Mouse (Mus musculus) myocyte (in vitro differentiated cells): ENCODE measurements at regions not wholly inside any gene's neighbourhood (a gene's known extent, or its start where the extent isn't known, plus 50 kb on each side); places are given as distances from the start of the nearest gene placed in this dataset.

Experiments
- H3K27me3 ChIP-seq: one replicate; pipeline ENCODE4 v1.6.1; 2011; ENCODE audit not compliant: control insufficient read depth, insufficient read depth, insufficient read length
- H3K36me3 ChIP-seq: one replicate; pipeline ENCODE4 v1.6.1; 2011; ENCODE audit not compliant: control insufficient read depth, insufficient read depth
- H3K4me2 ChIP-seq: one replicate; pipeline ENCODE4 v1.6.1; 2011; ENCODE audit warnings: low read depth, control low read depth
- H3K4me3 ChIP-seq: one replicate; pipeline ENCODE4 v1.5.1; 2011; ENCODE audit warnings: mild to moderate bottlenecking, control low read depth, moderate library complexity
- H3K79me2 ChIP-seq: one replicate; pipeline ENCODE4 v1.6.1; 2011; ENCODE audit not compliant: control insufficient read depth, insufficient read depth
- H3ac ChIP-seq: one replicate; pipeline ENCODE4 v1.6.1; 2011; ENCODE audit not compliant: control insufficient read depth, insufficient read length
- CEBPB ChIP-seq: IDR thresholded peaks from 2 replicates; pipeline ENCODE4 v1.6.1; 2011; ENCODE audit warnings: mild to moderate bottlenecking, moderate library complexity; ENCODE audit not compliant: poor library complexity, insufficient read depth, severe bottlenecking
- E2F4 ChIP-seq: IDR thresholded peaks from one replicate; pipeline ENCODE4 v1.6.1; 2011; ENCODE audit warnings: mild to moderate bottlenecking, control low read depth, moderate library complexity; ENCODE audit not compliant: insufficient read depth
- MAX ChIP-seq: IDR thresholded peaks from one replicate; pipeline ENCODE4 v1.6.1; 2011; ENCODE audit warnings: low read depth, mild to moderate bottlenecking, control low read depth
- MYOD1 ChIP-seq, 3 experiments: IDR thresholded peaks; one replicate each; pipeline ENCODE4 v1.6.1; 2011; ENCODE audit warnings: control low read depth in 2 of 3, low read depth in 2 of 3, mild to moderate bottlenecking in 2 of 3, moderate library complexity in 1 of 3; ENCODE audit not compliant: insufficient read length in 2 of 3, control insufficient read depth in 1 of 3
- MYOG ChIP-seq, 3 experiments: IDR thresholded peaks; one replicate each; pipeline ENCODE4 v1.6.1; 2011; ENCODE audit warnings: control low read depth in 2 of 3, low read depth in 2 of 3, mild to moderate bottlenecking in 2 of 3; ENCODE audit not compliant: insufficient read length in 2 of 3, control insufficient read depth in 1 of 3, insufficient read depth in 1 of 3
- POLR2A ChIP-seq: IDR thresholded peaks from one replicate; pipeline ENCODE4 v1.6.1; 2011; ENCODE audit warnings: low read depth, mild to moderate bottlenecking, control low read depth, moderate library complexity; ENCODE audit not compliant: insufficient read length
- POLR2AphosphoS2 ChIP-seq: IDR thresholded peaks from one replicate; pipeline ENCODE4 v1.6.1; 2011; ENCODE audit warnings: low read depth, control low read depth; ENCODE audit not compliant: insufficient read length
- REST ChIP-seq: IDR thresholded peaks from one replicate; pipeline ENCODE4 v1.6.1; 2011; ENCODE audit warnings: mild to moderate bottlenecking, control low read depth, moderate library complexity; ENCODE audit not compliant: insufficient read depth, insufficient read length
- SRF ChIP-seq: IDR thresholded peaks from one replicate; pipeline ENCODE4 v1.6.1; 2011; ENCODE audit warnings: low read depth; ENCODE audit not compliant: control insufficient read depth, insufficient read length
- TCF12 ChIP-seq: IDR thresholded peaks from one replicate; pipeline ENCODE4 v1.6.1; 2011; ENCODE audit warnings: mild to moderate bottlenecking, control low read depth; ENCODE audit not compliant: poor library complexity, insufficient read depth, severe bottlenecking
- TCF3 ChIP-seq: IDR thresholded peaks from one replicate; pipeline ENCODE4 v1.6.1; 2011; ENCODE audit warnings: low read depth, control low read depth; ENCODE audit not compliant: insufficient read length
- USF1 ChIP-seq: IDR thresholded peaks from one replicate; pipeline ENCODE4 v1.6.1; 2011; ENCODE audit warnings: low read depth, mild to moderate bottlenecking, control low read depth, moderate library complexity

GRCm38 (mm10) chr16:39191861-39192260, 299.4 kb downstream of the Igsf11 start:
- H3K27me3 ChIP-seq = no peaks in the 10 kb centered on the region
- H3K4me3 ChIP-seq = no peak overlapping the region
- no peak for TF ChIP-seq TCF12
- no peak for TF ChIP-seq MYOG (IDR thresholded peaks at IDR 0.05; ENCODE audit: control insufficient read depth in 1 of 3, insufficient read depth in 1 of 3, insufficient read length in 2 of 3, low read depth in 2 of 3)
- no peak for TF ChIP-seq POLR2AphosphoS2
- H3K4me2 ChIP-seq = no peak overlapping the region
- no peaks in the 10 kb centered on the region for H3K36me3 ChIP-seq
- H3K79me2 ChIP-seq = no peaks in the 10 kb centered on the region
- no peak overlapping the region for H3ac ChIP-seq

- TF ChIP-seq USF1 = no peak
- no peaks in the 10 kb centered on the region for H3K79me2 ChIP-seq
- no peaks in the 10 kb centered on the region for H3K27me3 ChIP-seq
- no peaks in the 10 kb centered on the region for H3K36me3 ChIP-seq
- no peak overlapping the region for H3ac ChIP-seq
- no peak overlapping the region for H3K4me2 ChIP-seq
- no peak overlapping the region for H3K4me3 ChIP-seq
Measured at GRCm38 (mm10) chr16:39195431-39195830, 303.0 kb downstream of the Igsf11 start.

- H3K27me3 ChIP-seq = no peaks in the 10 kb centered on the region
- TF ChIP-seq MAX (no peak), REST (no peak)
- no peak overlapping the region for H3K4me2 ChIP-seq
- H3K79me2 ChIP-seq = no peaks in the 10 kb centered on the region
- no peaks in the 10 kb centered on the region for H3K36me3 ChIP-seq
- H3K4me3 ChIP-seq = no peak overlapping the region
- H3ac ChIP-seq = no peak overlapping the region
Measured at GRCm38 (mm10) chr16:39196896-39197295, 304.4 kb downstream of the Igsf11 start.

GRCm38 (mm10) chr16:39223551-39223950, 331.1 kb downstream of the Igsf11 start:
- no peak overlapping the region for H3ac ChIP-seq
- H3K79me2 ChIP-seq = no peaks in the 10 kb centered on the region
- H3K4me2 ChIP-seq = no peak overlapping the region
- no peaks in the 10 kb centered on the region for H3K36me3 ChIP-seq
- H3K27me3 ChIP-seq = no peaks in the 10 kb centered on the region
- TF ChIP-seq E2F4 (no peak), REST (no peak), SRF (no peak), POLR2AphosphoS2 (no peak), MAX (no peak), TCF3 (no peak)
- H3K4me3 ChIP-seq = no peak overlapping the region

- TF ChIP-seq REST (no peak), SRF (no peak), TCF3 (no peak), CEBPB (no peak), POLR2AphosphoS2 (no peak), E2F4 (no peak), MYOG (IDR thresholded peaks at IDR 0.05; ENCODE audit: control insufficient read depth in 1 of 3, insufficient read depth in 1 of 3, insufficient read length in 2 of 3, low read depth in 2 of 3) (no peak), POLR2A (no peak), MYOD1 (IDR thresholded peaks at IDR 0.05; ENCODE audit: control insufficient read depth in 1 of 3, insufficient read length in 2 of 3, low read depth in 2 of 3) (no peak), USF1 (no peak), MAX (no peak), TCF12 (no peak)
- Histone ChIP-seq H3K36me3 (no peaks in the 10 kb centered on the region), H3K4me2 (no peak overlapping the region), H3ac (no peak overlapping the region), H3K4me3 (no peak overlapping the region), H3K79me2 (no peaks in the 10 kb centered on the region), H3K27me3 (no peaks in the 10 kb centered on the region)
Measured at GRCm38 (mm10) chr16:39229501-39229900, 337.0 kb downstream of the Igsf11 start.

GRCm38 (mm10) chr16:39230439-39230838, 338.0 kb downstream of the Igsf11 start:
- H3K79me2 ChIP-seq = no peaks in the 10 kb centered on the region
- H3K4me2 ChIP-seq = no peak overlapping the region
- no peaks in the 10 kb centered on the region for H3K27me3 ChIP-seq
- H3K36me3 ChIP-seq = no peaks in the 10 kb centered on the region
- H3K4me3 ChIP-seq = no peak overlapping the region
- no peak for TF ChIP-seq E2F4
- no peak overlapping the region for H3ac ChIP-seq
